Mouse (Mus musculus) neural tube, postnatal 0 days (tissue): Measurements from ENCODE around the gene Steap4. TPM values are rescaled to one million over a fixed set of nuclear protein-coding genes. Genes with fewer than 3 reads are reported as not detected.

Experiments used
- polyA plus RNA-seq: library from polyadenylated mRNA; unstranded; fragments of >200 nt; fragmentation: Nextera tagmentation; extraction: Ambion mirVana; gene quantifications from 2 replicates; pipeline ENCODE4 v1.2.1, GENCODE M21; 2015

The Steap4 gene
- polyA plus RNA-seq = 0.39 and 0.92 TPM in 2 replicates

DNA sequence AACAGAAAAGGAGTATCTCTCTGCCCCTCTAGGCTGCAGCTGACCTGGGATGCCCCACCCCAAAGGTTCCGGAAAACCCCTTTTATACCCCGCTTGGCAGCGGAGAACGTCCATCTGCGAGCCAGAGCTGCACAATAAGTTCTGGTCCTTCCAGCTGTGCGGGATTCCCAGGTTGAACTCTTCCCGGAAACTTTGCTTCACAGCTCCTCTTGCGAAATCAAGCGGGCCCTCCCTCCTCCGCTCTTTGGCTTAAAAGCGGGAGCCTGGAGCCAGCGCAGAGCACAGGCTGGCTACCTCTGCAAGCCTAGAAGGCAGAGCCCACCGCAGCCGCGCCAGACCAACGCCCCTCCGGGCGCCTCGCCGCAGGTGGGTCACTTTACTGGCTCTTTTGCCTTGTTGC lies at the start of gene Steap4:
Gene Steap4, plus strand, starts transcription at position 282 of the 400 bp plus-strand sequence.

Other genes starting within 250 kb of the Steap4 start
- 169 and 183 TPM in 2 replicates for gene Sri, start 85.6 kb downstream of the Steap4 start, polyA plus RNA-seq